Mouse (Mus musculus) CH12.LX (cell line): ENCODE data around the gene Slc7a8. TPM values are rescaled to one million over a fixed set of nuclear protein-coding genes. Genes with fewer than 3 reads are reported as not detected.

Source experiments
- DNase-seq: peaks from one replicate; pipeline ENCODE4 v3.0.0-alpha.2; 2013; ENCODE audit errors: extremely low read depth
- H3K27ac ChIP-seq: 2 replicates; pipeline ENCODE4 v1.5.1; 2012; ENCODE audit warnings: low read depth, mild to moderate bottlenecking, control low read depth, moderate library complexity; ENCODE audit not compliant: insufficient read depth
- H3K27me3 ChIP-seq: replicated peaks from 2 replicates; pipeline ENCODE3; 2012; ENCODE audit warnings: inconsistent platforms
- H3K36me3 ChIP-seq, 2 experiments: replicated peaks in 1 of 2; 2 replicates each; pipeline versions ENCODE3 to v1.6.1; 2012; ENCODE audit warnings: inconsistent platforms in 1 of 2, low read length in 1 of 2, mild to moderate bottlenecking in 1 of 2, mixed read lengths in 1 of 2, moderate library complexity in 1 of 2; ENCODE audit not compliant: control insufficient read depth in 1 of 2, insufficient read depth in 1 of 2
- H3K4me1 ChIP-seq, 2 experiments: 2 replicates each; pipeline ENCODE4 v1.6.1; 2012; ENCODE audit warnings: inconsistent platforms in 1 of 2, moderate library complexity in 1 of 2; ENCODE audit not compliant: insufficient read depth in 2 of 2, control insufficient read depth in 1 of 2
- H3K4me2 ChIP-seq: 2 replicates; pipeline ENCODE4 v1.6.1; 2012; ENCODE audit warnings: low read depth, mild to moderate bottlenecking, control low read depth; ENCODE audit not compliant: poor library complexity, insufficient read depth, severe bottlenecking
- H3K4me3 ChIP-seq, 3 experiments: fragments of 150-350 bp in 1 of 3; sonication (generic) in 1 of 3; replicated peaks in 1 of 3; 2 replicates each; pipeline versions ENCODE3 to v1.5.1; 2011 to 2012; ENCODE audit warnings: low read depth in 2 of 3, low read length in 2 of 3, mild to moderate bottlenecking in 2 of 3, moderate library complexity in 2 of 3, control low read depth in 1 of 3, improper control_type of control experiment in 1 of 3, inconsistent platforms in 1 of 3, mixed read lengths in 1 of 3; ENCODE audit not compliant: poor library complexity in 1 of 3
- H3K79me2 ChIP-seq: replicated peaks from 2 replicates; pipeline ENCODE4 v1.6.1; 2012; ENCODE audit warnings: mild to moderate bottlenecking, moderate library complexity; ENCODE audit not compliant: control insufficient read depth, poor library complexity, insufficient read depth, severe bottlenecking; ENCODE audit errors: extremely low read depth
- H3K9ac ChIP-seq: 2 replicates; pipeline ENCODE4 v1.6.1; 2012; ENCODE audit warnings: low read depth, mild to moderate bottlenecking, control low read depth, moderate library complexity; ENCODE audit not compliant: insufficient read depth
- H3K9me3 ChIP-seq: replicated peaks from 2 replicates; pipeline ENCODE3; 2012; ENCODE audit warnings: low read length, inconsistent platforms, mixed read lengths
- CHD1 ChIP-seq: IDR thresholded peaks from 2 replicates; pipeline ENCODE4 v1.6.1; 2012; ENCODE audit warnings: low read depth, low read length, improper control_type of control experiment, inconsistent platforms
- CTCF ChIP-seq, 2 experiments: IDR thresholded peaks in 1 of 2; conservative IDR thresholded peaks in 1 of 2; 2 replicates each; pipeline ENCODE4 v1.5.1; 2011 to 2012; ENCODE audit warnings: low read depth in 2 of 2, low read length in 2 of 2, improper control_type of control experiment in 1 of 2, inconsistent platforms in 1 of 2, mild to moderate bottlenecking in 1 of 2, moderate library complexity in 1 of 2
- GABPA ChIP-seq: IDR thresholded peaks from 2 replicates; pipeline ENCODE4 v1.6.1; 2012; ENCODE audit warnings: low read depth, low read length, improper control_type of control experiment, inconsistent platforms; ENCODE audit not compliant: insufficient replicate concordance
- HCFC1 ChIP-seq: IDR thresholded peaks from 2 replicates; pipeline ENCODE4 v1.6.1; 2012; ENCODE audit warnings: low read depth, mild to moderate bottlenecking, inconsistent platforms, low read length, improper control_type of control experiment
- IRF4 ChIP-seq: IDR thresholded peaks from 2 replicates; pipeline ENCODE4 v1.6.1; 2014; ENCODE audit warnings: low read depth, mild to moderate bottlenecking, inconsistent platforms, low read length, improper control_type of control experiment
- JUN ChIP-seq: IDR thresholded peaks from 2 replicates; pipeline ENCODE4 v1.6.1; 2011; ENCODE audit warnings: low read depth, mild to moderate bottlenecking, low read length, improper control_type of control experiment, moderate library complexity; ENCODE audit not compliant: insufficient read depth
- MAX ChIP-seq: IDR thresholded peaks from 2 replicates; pipeline ENCODE4 v1.6.1; 2011; ENCODE audit warnings: low read length, improper control_type of control experiment
- MAZ ChIP-seq: IDR thresholded peaks from 2 replicates; pipeline ENCODE4 v1.6.1; 2012; ENCODE audit warnings: low read depth, mild to moderate bottlenecking, inconsistent platforms, low read length, improper control_type of control experiment, moderate library complexity
- MYC ChIP-seq: IDR thresholded peaks from 2 replicates; pipeline ENCODE4 v1.6.1; 2011; ENCODE audit warnings: low read depth, mild to moderate bottlenecking, improper control_type of control experiment, low read length
- NELFE ChIP-seq: IDR thresholded peaks from 2 replicates; pipeline ENCODE4 v1.6.1; 2011; ENCODE audit warnings: low read depth, low read length, improper control_type of control experiment
- POLR2A ChIP-seq: IDR thresholded peaks from 2 replicates; pipeline ENCODE4 v1.6.1; 2011; ENCODE audit warnings: low read depth, mild to moderate bottlenecking, improper control_type of control experiment, low read length
- RCOR1 ChIP-seq: conservative IDR thresholded peaks from 2 replicates; pipeline ENCODE4 v1.6.1; 2012; ENCODE audit warnings: low read depth, mild to moderate bottlenecking, inconsistent platforms, low read length, improper control_type of control experiment
- SMC3 ChIP-seq: IDR thresholded peaks from 2 replicates; pipeline ENCODE4 v1.6.1; 2011; ENCODE audit warnings: low read depth, low read length, improper control_type of control experiment
- TCF12 ChIP-seq: IDR thresholded peaks from 2 replicates; pipeline ENCODE4 v1.6.1; 2014; ENCODE audit warnings: low read depth, mild to moderate bottlenecking, inconsistent platforms, low read length, improper control_type of control experiment
- UBTF ChIP-seq: IDR thresholded peaks from 2 replicates; pipeline ENCODE4 v1.6.1; 2012; ENCODE audit warnings: low read depth, mild to moderate bottlenecking, inconsistent platforms, low read length, improper control_type of control experiment, moderate library complexity
- USF2 ChIP-seq: conservative IDR thresholded peaks from 2 replicates; pipeline ENCODE4 v1.6.1; 2011; ENCODE audit warnings: low read depth, low read length, improper control_type of control experiment
- ZNF384 ChIP-seq: IDR thresholded peaks from 2 replicates; pipeline ENCODE4 v1.6.1; 2012; ENCODE audit warnings: low read depth, low read length, improper control_type of control experiment, inconsistent platforms
- dilution Hi-C: fragments of 300-500 bp; cut with MboI; formaldehyde crosslinking; loops from 2 replicates; pipeline ENCODE4 v1.14.3; 2020; ENCODE audit warnings: low sequenced_read_pairs; ENCODE audit not compliant: extremely low pct_unique_long_range_greater_than_20kb, extremely low pct_ligation_motif_present
- in situ Hi-C: fragments of 300-500 bp; cut with MboI; formaldehyde crosslinking; loops from 3 replicates; pipeline ENCODE4 v1.14.3; 2019; ENCODE audit warnings: low sequenced_read_pairs, low pct_ligation_motif_present, low pct_unique_long_range_greater_than_20kb, mixed read lengths
- polyA plus RNA-seq: library from polyadenylated mRNA; unstranded; fragments of >175 nt; gene quantifications from 2 replicates; pipeline ENCODE4 v1.2.1, GENCODE M21; 2012; ENCODE audit warnings: low read depth; ENCODE audit not compliant: insufficient read length
- total RNA-seq, 2 experiments: library from RNA; depleted of rRNA; stranded (reverse); fragments of 300-350 nt in 1 of 2; fragments of >200 nt in 1 of 2; gene quantifications; 2 replicates each; pipeline ENCODE4 v1.2.3; 2012 to 2014

Gene Slc7a8
- total and polyA plus RNA-seq, 3 experiments, result 0.13 to 0.17 TPM; not detected in 1

DNA sequence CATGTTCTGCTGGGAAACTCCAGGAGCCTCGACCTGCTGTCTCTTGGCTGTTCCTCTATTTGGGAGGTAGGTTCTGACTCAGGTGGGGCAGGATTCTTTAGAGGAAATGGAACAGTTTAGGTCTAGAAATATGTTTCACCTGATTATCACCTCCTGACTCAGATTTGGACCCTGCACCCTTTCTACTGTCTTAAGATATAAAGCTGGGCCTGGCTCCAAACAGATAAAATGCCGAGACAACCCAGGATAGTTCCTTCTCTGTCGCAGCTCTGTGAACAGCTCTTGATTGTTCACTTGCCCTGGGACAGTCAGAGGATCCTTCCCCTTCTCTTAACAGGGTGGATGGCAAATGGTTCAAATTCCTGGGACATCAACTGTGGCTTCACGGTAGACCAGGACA lies 46.5 kb downstream of the Slc7a8 start:
- H3K27ac ChIP-seq, result no peak overlapping the region
- no peak for DNase-seq
- TF ChIP-seq JUN, result no peak
- TF ChIP-seq UBTF, result no peak
- no peak for TF ChIP-seq POLR2A
- no peak for TF ChIP-seq GABPA
- TF ChIP-seq TCF12, result no peak
- TF ChIP-seq SMC3, result no peak
- TF ChIP-seq CTCF (conservative IDR thresholded peaks at IDR 0.05 in 1 of 2, IDR thresholded peaks at IDR 0.05 in 1 of 2; ENCODE audit: low read depth in 2 of 2, low read length in 2 of 2), result no peak
- in situ Hi-C loops, result loop anchor here (5.0 kb wide), 1 partner anchor 37 kb away; no protein-coding TSS in a partner anchor
- no peak overlapping the region for H3K9ac ChIP-seq
- dilution Hi-C loops, result no loop called here
- H3K79me2 ChIP-seq, result no peaks in the 10 kb centered on the region
- H3K4me1 ChIP-seq, result no peaks in the 10 kb centered on the region
- peaks cover 1% of the 10 kb centered on the region for H3K27me3 ChIP-seq
- H3K4me2 ChIP-seq, result no peak overlapping the region
- H3K9me3 ChIP-seq, result no peaks in the 10 kb centered on the region
- no peaks in the 10 kb centered on the region for H3K36me3 ChIP-seq
- H3K4me3 ChIP-seq, result no peak overlapping the region

DNA sequence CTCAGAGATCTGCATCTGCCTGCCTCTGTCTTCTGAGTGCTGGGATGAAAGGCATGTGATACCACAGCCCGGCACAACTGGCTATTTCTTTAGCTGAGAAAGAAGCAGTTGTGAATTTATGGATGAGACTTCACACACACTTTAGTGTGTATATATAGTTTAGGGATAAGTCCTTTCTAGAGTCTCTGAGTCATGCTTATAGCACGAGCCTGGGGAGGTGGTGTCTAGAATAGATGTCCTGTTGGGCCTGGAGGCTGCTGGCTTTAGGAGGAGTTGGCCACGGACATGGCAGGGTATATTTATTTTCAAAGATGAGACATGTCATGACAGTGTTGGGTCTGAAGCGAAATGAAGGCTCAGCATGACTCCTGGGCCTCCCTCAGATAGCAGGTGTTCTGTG lies 47.7 kb downstream of the Slc7a8 start:
- no peak overlapping the region for H3K4me3 ChIP-seq
- no peaks in the 10 kb centered on the region for H3K9me3 ChIP-seq
- no peak overlapping the region for H3K4me2 ChIP-seq
- TF ChIP-seq GABPA (no peak), SMC3 (no peak), RCOR1 (no peak), MAX (no peak), CTCF (conservative IDR thresholded peaks at IDR 0.05 in 1 of 2, IDR thresholded peaks at IDR 0.05 in 1 of 2; ENCODE audit: low read depth in 2 of 2, low read length in 2 of 2) (no peak), HCFC1 (no peak), ZNF384 (no peak), USF2 (no peak), MAZ (no peak), CHD1 (no peak), JUN (no peak), MYC (no peak), NELFE (no peak), IRF4 (no peak)
- dilution Hi-C loops (no loop called here), in situ Hi-C loops (no loop called here)
- H3K9ac ChIP-seq, result no peak overlapping the region
- H3K4me1 ChIP-seq, result no peaks in the 10 kb centered on the region
- peaks cover 1% of the 10 kb centered on the region for H3K27me3 ChIP-seq
- H3K79me2 ChIP-seq, result no peaks in the 10 kb centered on the region
- DNase-seq, result no peak
- no peaks in the 10 kb centered on the region for H3K36me3 ChIP-seq
- H3K27ac ChIP-seq, result no peak overlapping the region
